Mouse (Mus musculus) frontal cortex, postnatal 10 days (tissue): Measurements from ENCODE around the gene Sap30l.
"Not testable (repeated sequence)": the region's sequence is repeated elsewhere in the genome, so short reads cannot be mapped to it uniquely, and the experiment has no call there.

Experiments
- DNase-seq, 2 experiments: peaks; one replicate each; pipeline ENCODE4 v3.0.0; 2022; ENCODE audit warnings: low spot score in 2 of 2, mixed read lengths in 1 of 2

The Sap30l gene

GRCm38 (mm10) chr11:57831281-57831781 is 29.9 kb downstream of the Sap30l start:
- DNase-seq: no peak

- no peak for DNase-seq
These were observed 30.4 kb downstream of the Sap30l start for GRCm38 (mm10) chr11:57831861-57832260.

GRCm38 (mm10) chr11:57832552-57833201 is 31.2 kb downstream of the Sap30l start, which contains the start of gene Hand1:
TSS of gene Hand1 (minus strand) at chr11:57832818.
- DNase-seq: no peak

GRCm38 (mm10) chr11:57833296-57833977 is 32.0 kb downstream of the Sap30l start:
- DNase-seq: no peak

GRCm38 (mm10) chr11:57834031-57834430 is 32.6 kb downstream of the Sap30l start:
- no peak for DNase-seq

- DNase-seq: no peak
These were observed 33.9 kb downstream of the Sap30l start for GRCm38 (mm10) chr11:57835331-57835730.

- DNase-seq: no peak
These were observed 34.5 kb downstream of the Sap30l start for GRCm38 (mm10) chr11:57835931-57836330.

- DNase-seq: no peak
These were observed 35.0 kb downstream of the Sap30l start for GRCm38 (mm10) chr11:57836401-57836800.

GRCm38 (mm10) chr11:57836872-57837680 is 35.6 kb downstream of the Sap30l start:
- no peak for DNase-seq

- DNase-seq: no peak
These were observed 36.6 kb downstream of the Sap30l start for GRCm38 (mm10) chr11:57837861-57838680.

- DNase-seq: no peak
These were observed 39.5 kb downstream of the Sap30l start for GRCm38 (mm10) chr11:57840986-57841385.

- no peak for DNase-seq
These were observed 40.0 kb downstream of the Sap30l start for GRCm38 (mm10) chr11:57841391-57841790.

- DNase-seq: not testable (repeated sequence)
These were observed 45.3 kb downstream of the Sap30l start for GRCm38 (mm10) chr11:57846421-57847363.

- no peak for DNase-seq
These were observed 46.0 kb downstream of the Sap30l start for GRCm38 (mm10) chr11:57847396-57847795.

- no peak for DNase-seq
These were observed 48.9 kb downstream of the Sap30l start for GRCm38 (mm10) chr11:57850298-57850697.

- no peak for DNase-seq
These were observed 49.5 kb downstream of the Sap30l start for GRCm38 (mm10) chr11:57850931-57851330.

GRCm38 (mm10) chr11:57853571-57853970 is 52.1 kb downstream of the Sap30l start:
- DNase-seq: no peak

GRCm38 (mm10) chr11:57857709-57858108 is 56.3 kb downstream of the Sap30l start:
- DNase-seq: no peak
